Mouse (Mus musculus): ENCODE data around the gene Dgkq. TPM values are rescaled to one million over a fixed set of nuclear protein-coding genes. Genes with fewer than 3 reads are reported as not detected.
A peak's percentile ranks its signal among the peaks of the same experiment; 100 is the strongest.

The Dgkq gene
- total and polyA plus RNA-seq, 3 experiments = 11.3 TPM; not detected in 1

DNA sequence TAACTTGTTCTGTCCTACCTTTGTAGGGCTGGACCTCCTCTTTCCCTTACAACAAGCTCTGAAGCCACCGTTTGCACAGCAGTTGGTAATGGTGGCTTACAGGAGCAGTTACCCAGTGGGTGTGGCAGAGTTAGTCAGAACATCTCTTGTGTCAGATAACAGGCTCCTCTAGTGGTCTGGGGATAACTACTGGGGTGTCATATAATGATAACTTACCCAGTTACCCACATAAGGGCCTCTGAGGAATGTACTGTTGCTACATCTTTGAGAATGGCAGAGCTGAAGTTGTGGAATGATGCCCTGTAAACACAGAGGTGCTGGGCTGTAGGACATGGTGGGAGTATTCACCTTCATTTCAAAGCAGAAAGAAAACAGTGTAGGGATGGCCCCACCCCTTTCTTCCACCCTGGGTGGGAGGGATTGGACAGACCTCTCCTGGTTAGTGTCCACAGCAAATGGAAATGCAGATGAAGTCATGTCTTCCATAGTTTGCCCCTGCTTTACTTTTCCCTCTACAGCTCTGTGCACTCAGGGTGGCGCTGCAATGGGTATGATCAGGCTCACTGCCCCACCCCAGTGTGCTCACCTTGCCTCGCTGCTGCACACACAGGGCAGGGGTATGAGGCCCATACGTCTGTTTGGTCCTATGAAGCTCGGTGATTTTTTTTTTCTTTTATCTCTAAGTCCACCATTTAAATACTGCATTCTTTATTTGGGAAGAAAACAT is 7.5 kb upstream of the Dgkq start:
- peaks cover 2 to 36% of the 10 kb centered on the region in 2 experiments; a peak in 3 of 4 replicates for H3K36me3 ChIP-seq (ENCODE audit: control insufficient read depth in 1 of 2, insufficient read depth in 2 of 2, low read length in 2 of 2)
- H3K27me3 ChIP-seq (ENCODE audit: control insufficient read depth in 1 of 2, insufficient read depth in 2 of 2, low read length in 2 of 2) = no peaks in the 10 kb centered on the region
- peaks cover 11 to 52% of the 10 kb centered on the region in 2 experiments; a peak in 3 of 4 replicates for H3K4me1 ChIP-seq (ENCODE audit: control insufficient read depth in 1 of 2, insufficient read depth in 2 of 2, low read length in 2 of 2)
- H3K79me2 ChIP-seq (ENCODE audit: control insufficient read depth, insufficient read depth, low read length, poor library complexity) = peaks cover 33% of the 10 kb centered on the region
- peak overlapping the region; percentile 58 to 61 for H3K4me3 ChIP-seq (ENCODE audit: control insufficient read depth in 1 of 2, insufficient read depth in 1 of 2, low read depth in 2 of 2, low read length in 2 of 2)
- H3K9me3 ChIP-seq (replicated peaks; ENCODE audit: insufficient read depth, low read length) = no peaks in the 10 kb centered on the region
- peak overlapping the region; percentile 75 for H3K9ac ChIP-seq (ENCODE audit: control insufficient read depth, low read depth, low read length, poor library complexity, severe bottlenecking)
- peak overlapping the region; percentile 96 for H3K27ac ChIP-seq (ENCODE audit: control insufficient read depth, low read depth, low read length)
- TF ChIP-seq MAZ (IDR thresholded peaks at IDR 0.05; ENCODE audit: low read depth, low read length) (no peak; the same call in 1 of the 2 replicates), MXI1 (IDR thresholded peaks at IDR 0.05; ENCODE audit: low read depth, low read length) (peak; percentile 21; the same call in 1 of the 2 replicates), MYB (IDR thresholded peaks at IDR 0.05; ENCODE audit: low read depth, low read length) (peak; percentile 99), POLR2A (IDR thresholded peaks at IDR 0.05; ENCODE audit: control insufficient read depth in 1 of 2, insufficient read depth in 1 of 2, low read depth in 1 of 2, low read length in 2 of 2, poor library complexity in 1 of 2) (peak; percentile 30 to 83; a peak in 2 of 4 replicates), EP300 (IDR thresholded peaks at IDR 0.05; ENCODE audit: low read depth in 1 of 2, low read length in 2 of 2) (peak; percentile 92 to 98), NELFE (IDR thresholded peaks at IDR 0.05; ENCODE audit: low read depth, low read length) (peak; percentile 62; the same call in 1 of the 2 replicates), GABPA (IDR thresholded peaks at IDR 0.05; ENCODE audit: low read depth, low read length) (no peak), TCF12 (IDR thresholded peaks at IDR 0.05; ENCODE audit: low read depth, low read length) (peak; percentile 92), RCOR1 (IDR thresholded peaks at IDR 0.05; ENCODE audit: low read depth, low read length) (peak; percentile 35; the same call in 1 of the 2 replicates), JUND (IDR thresholded peaks at IDR 0.05; ENCODE audit: low read depth, low read length) (0 out of 2 replicates have a peak, but pooled peaks have one; percentile 33), POLR2AphosphoS2 (IDR thresholded peaks at IDR 0.05; ENCODE audit: low read length) (peak; percentile 66), TBP (IDR thresholded peaks at IDR 0.05; ENCODE audit: low read depth, low read length) (peak; percentile 93), GATA1 (IDR thresholded peaks at IDR 0.05; ENCODE audit: low read depth, low read length) (peak; percentile 92), CHD1 (IDR thresholded peaks at IDR 0.05; ENCODE audit: low read depth, low read length) (peak; percentile 28; the same call in 1 of the 2 replicates), ZNF384 (IDR thresholded peaks at IDR 0.05; ENCODE audit: low read depth, low read length) (peak; percentile 60), SMC3 (IDR thresholded peaks at IDR 0.05; ENCODE audit: low read depth, low read length) (no peak), ETS1 (IDR thresholded peaks at IDR 0.05; ENCODE audit: low read depth, low read length) (peak; percentile 85), USF2 (IDR thresholded peaks at IDR 0.05; ENCODE audit: borderline replicate concordance in 1 of 2, insufficient read depth in 1 of 2, low read depth in 1 of 2, low read length in 2 of 2) (no peak), POLR2AphosphoS5 (IDR thresholded peaks at IDR 0.05; ENCODE audit: borderline replicate concordance, low read depth, low read length) (no peak), ZMIZ1 (IDR thresholded peaks at IDR 0.05; ENCODE audit: low read depth, low read length) (peak; percentile 60), MEF2A (IDR thresholded peaks at IDR 0.05; ENCODE audit: extremely low read depth, insufficient replicate concordance, low read depth, low read length, poor library complexity, severe bottlenecking) (no peak), TAL1 (IDR thresholded peaks at IDR 0.05; ENCODE audit: low read length) (peak; percentile 64), SIN3A (IDR thresholded peaks at IDR 0.05; ENCODE audit: low read length) (peak; percentile 92), HCFC1 (IDR thresholded peaks at IDR 0.05; ENCODE audit: low read depth, low read length) (no peak)
- peak; percentile 92 for DNase-seq (ENCODE audit: low read depth, low spot score)

Measured in MEL (cell line).